Mouse (Mus musculus) layer of hippocampus, adult 9-11 months (tissue): ENCODE data around the gene Rapgef3.
A peak's percentile ranks its signal among the peaks of the same experiment; 100 is the strongest.

ENCODE experiments used
- DNase-seq: peaks from one replicate; pipeline ENCODE4 v3.0.0; 2022

Gene Rapgef3

GRCm38 (mm10) chr15:97768192-97768591, 420 bp upstream of the Rapgef3 start:
- DNase-seq, result no peak

GRCm38 (mm10) chr15:97766594-97767279, 1.0 kb downstream of the Rapgef3 start:
- no peak for DNase-seq

- DNase-seq, result no peak
Measured at GRCm38 (mm10) chr15:97766194-97766593, 1.6 kb downstream of the Rapgef3 start.

- DNase-seq, result no peak
Measured at GRCm38 (mm10) chr15:97765090-97765794, 2.5 kb downstream of the Rapgef3 start.

- no peak for DNase-seq
Measured at GRCm38 (mm10) chr15:97764532-97764931, 3.2 kb downstream of the Rapgef3 start.

GRCm38 (mm10) chr15:97763256-97764049, 4.3 kb downstream of the Rapgef3 start:
- no peak for DNase-seq

- DNase-seq, result no peak
Measured at GRCm38 (mm10) chr15:97762733-97763132, 5.0 kb downstream of the Rapgef3 start.

GRCm38 (mm10) chr15:97761438-97761837, 6.3 kb downstream of the Rapgef3 start:
- DNase-seq, result no peak

GRCm38 (mm10) chr15:97760952-97761351, 6.8 kb downstream of the Rapgef3 start:
- DNase-seq, result no peak

GRCm38 (mm10) chr15:97760006-97760405, 7.8 kb downstream of the Rapgef3 start:
- DNase-seq, result peak; percentile 85

GRCm38 (mm10) chr15:97755361-97755760, 12.4 kb downstream of the Rapgef3 start:
- no peak for DNase-seq

- no peak for DNase-seq
Measured at GRCm38 (mm10) chr15:97754476-97754875, 13.3 kb downstream of the Rapgef3 start.

- no peak for DNase-seq
Measured at GRCm38 (mm10) chr15:97752491-97752890, 15.3 kb downstream of the Rapgef3 start.

GRCm38 (mm10) chr15:97751676-97752075, 16.1 kb downstream of the Rapgef3 start:
- DNase-seq, result no peak

- peak; percentile 93 for DNase-seq
Measured at GRCm38 (mm10) chr15:97750697-97751096, 17.1 kb downstream of the Rapgef3 start.

GRCm38 (mm10) chr15:97749841-97750240, 17.9 kb downstream of the Rapgef3 start:
- DNase-seq, result no peak

GRCm38 (mm10) chr15:97749397-97749796, 18.4 kb downstream of the Rapgef3 start:
- DNase-seq, result no peak

- no peak for DNase-seq
Measured at GRCm38 (mm10) chr15:97748964-97749363, 18.8 kb downstream of the Rapgef3 start.

GRCm38 (mm10) chr15:97748309-97748708, 19.5 kb downstream of the Rapgef3 start:
- DNase-seq, result no peak

- no peak for DNase-seq
Measured at GRCm38 (mm10) chr15:97747486-97747885, 20.3 kb downstream of the Rapgef3 start.

- DNase-seq, result no peak
Measured at GRCm38 (mm10) chr15:97746748-97747147, 21.0 kb downstream of the Rapgef3 start.

- no peak for DNase-seq
Measured at GRCm38 (mm10) chr15:97746278-97746677, 21.5 kb downstream of the Rapgef3 start.

- DNase-seq, result no peak
Measured at GRCm38 (mm10) chr15:97745331-97745730, 22.4 kb downstream of the Rapgef3 start.

GRCm38 (mm10) chr15:97744930-97745329, 22.8 kb downstream of the Rapgef3 start:
- no peak for DNase-seq
